Mouse (Mus musculus) ES-Bruce4 (cell line): ENCODE measurements around the gene Gm17651. TPM values are rescaled to one million over a fixed set of nuclear protein-coding genes. Genes with fewer than 3 reads are reported as not detected.

Source experiments
- H3K27ac ChIP-seq: 2 replicates; pipeline ENCODE4 v1.5.1; 2012; ENCODE audit warnings: low read length, inconsistent platforms; ENCODE audit not compliant: insufficient read depth
- H3K27me3 ChIP-seq: 2 replicates; pipeline ENCODE4 v1.6.1; 2012; ENCODE audit warnings: mild to moderate bottlenecking, low read length, inconsistent platforms; ENCODE audit not compliant: control insufficient read depth, poor library complexity, insufficient read depth, severe bottlenecking
- H3K36me3 ChIP-seq: 2 replicates; pipeline ENCODE4 v1.6.1; 2012; ENCODE audit warnings: inconsistent platforms, mild to moderate bottlenecking, low read length, moderate library complexity; ENCODE audit not compliant: control insufficient read depth, poor library complexity, insufficient read depth, severe bottlenecking
- H3K4me1 ChIP-seq: one replicate; pipeline ENCODE4 v1.8.1; 2011; ENCODE audit warnings: low read length; ENCODE audit not compliant: control insufficient read depth, insufficient read depth
- H3K4me3 ChIP-seq: 2 replicates; pipeline ENCODE4 v1.5.1; 2011; ENCODE audit warnings: low read depth, mild to moderate bottlenecking, low read length
- H3K9ac ChIP-seq: 2 replicates; pipeline ENCODE4 v1.6.1; 2012; ENCODE audit warnings: low read depth, mild to moderate bottlenecking, inconsistent platforms; ENCODE audit not compliant: poor library complexity, severe bottlenecking
- H3K9me3 ChIP-seq: replicated peaks from 2 replicates; pipeline ENCODE4 v1.6.1; 2012; ENCODE audit warnings: mild to moderate bottlenecking, low read length, inconsistent platforms; ENCODE audit not compliant: control insufficient read depth, poor library complexity, insufficient read depth, severe bottlenecking
- CTCF ChIP-seq: IDR thresholded peaks from one replicate; pipeline ENCODE4 v1.8.1; 2011; ENCODE audit warnings: low read depth, low read length
- EP300 ChIP-seq: IDR thresholded peaks from 2 replicates; pipeline ENCODE4 v1.6.1; 2011; ENCODE audit warnings: low read depth, low read length; ENCODE audit not compliant: insufficient read depth
- POLR2A ChIP-seq: IDR thresholded peaks from one replicate; pipeline ENCODE4 v1.8.1; 2011; ENCODE audit warnings: low read length; ENCODE audit not compliant: insufficient read depth
- polyA plus RNA-seq: library from polyadenylated mRNA; stranded (reverse); fragments of >200 nt; gene quantifications from 2 replicates; pipeline ENCODE4 v1.2.4, GENCODE M21; 2011; ENCODE audit warnings: low read depth; ENCODE audit not compliant: missing spikeins, insufficient read depth, insufficient read length

Gene Gm17651
- not detected in 2 replicates for polyA plus RNA-seq

- H3K27ac ChIP-seq: no peak within 1 kb of the TSS
Measured at GRCm38 (mm10) chr3:97674644-97675110, at the start of gene Gm17651. Gene Gm17651, minus strand, starts transcription at chr3:97674694.

GRCm38 (mm10) chr3:97719116-97719515 is 44.6 kb upstream of the Gm17651 start:
- Histone ChIP-seq H3K4me1 (no peaks in the 10 kb centered on the region), H3K36me3 (no peaks in the 10 kb centered on the region), H3K4me3 (no peak overlapping the region), H3K27ac (no peak overlapping the region), H3K9ac (no peak overlapping the region), H3K9me3 (peaks cover 17% of the 10 kb centered on the region), H3K27me3 (no peaks in the 10 kb centered on the region)
- TF ChIP-seq POLR2A: no peak
- no peak for TF ChIP-seq CTCF
- no peak for TF ChIP-seq EP300

More at GRCm38 (mm10) chr3:97674644-97675110, at the start of gene Gm17651:
- TF ChIP-seq POLR2A (no peak), EP300 (no peak), CTCF (no peak)
- no peaks in the 10 kb centered on the region for H3K9me3 ChIP-seq
- no peaks in the 10 kb centered on the region for H3K4me1 ChIP-seq
- H3K27me3 ChIP-seq: no peaks in the 10 kb centered on the region
- no peak within 1 kb of the TSS for H3K4me3 ChIP-seq
- H3K36me3 ChIP-seq: no peaks in the 10 kb centered on the region
- no peak within 1 kb of the TSS for H3K9ac ChIP-seq

GRCm38 (mm10) chr3:97715922-97716321 is 41.4 kb upstream of the Gm17651 start:
- Histone ChIP-seq H3K36me3 (no peaks in the 10 kb centered on the region), H3K9ac (no peak overlapping the region), H3K27me3 (no peaks in the 10 kb centered on the region), H3K9me3 (no peaks in the 10 kb centered on the region), H3K4me3 (no peak overlapping the region), H3K4me1 (no peaks in the 10 kb centered on the region), H3K27ac (no peak overlapping the region)
- TF ChIP-seq CTCF: no peak
- no peak for TF ChIP-seq EP300
- no peak for TF ChIP-seq POLR2A

GRCm38 (mm10) chr3:97710881-97711280 is 36.4 kb upstream of the Gm17651 start:
- Histone ChIP-seq H3K4me1 (no peaks in the 10 kb centered on the region), H3K9me3 (no peaks in the 10 kb centered on the region), H3K9ac (no peak overlapping the region), H3K27ac (no peak overlapping the region), H3K4me3 (no peak overlapping the region), H3K36me3 (no peaks in the 10 kb centered on the region), H3K27me3 (no peaks in the 10 kb centered on the region)
- no peak for TF ChIP-seq CTCF
- no peak for TF ChIP-seq POLR2A
- no peak for TF ChIP-seq EP300

- no peak overlapping the region for H3K4me3 ChIP-seq
- H3K36me3 ChIP-seq: no peaks in the 10 kb centered on the region
- H3K4me1 ChIP-seq: no peaks in the 10 kb centered on the region
- no peaks in the 10 kb centered on the region for H3K9me3 ChIP-seq
- H3K27ac ChIP-seq: no peak overlapping the region
- H3K27me3 ChIP-seq: no peaks in the 10 kb centered on the region
- no peak overlapping the region for H3K9ac ChIP-seq
- TF ChIP-seq EP300 (no peak), POLR2A (no peak), CTCF (no peak)
Measured at GRCm38 (mm10) chr3:97710134-97710533, 35.6 kb upstream of the Gm17651 start.

GRCm38 (mm10) chr3:97706561-97706960 is 32.1 kb upstream of the Gm17651 start:
- no peaks in the 10 kb centered on the region for H3K4me1 ChIP-seq
- no peak overlapping the region for H3K9ac ChIP-seq
- no peak overlapping the region for H3K27ac ChIP-seq
- H3K27me3 ChIP-seq: no peaks in the 10 kb centered on the region
- H3K9me3 ChIP-seq: no peaks in the 10 kb centered on the region
- no peak overlapping the region for H3K4me3 ChIP-seq
- no peaks in the 10 kb centered on the region for H3K36me3 ChIP-seq
- TF ChIP-seq POLR2A (no peak), CTCF (no peak), EP300 (no peak)
